Mouse (Mus musculus) cerebral cortex, adult 2 months (tissue): ENCODE data around the gene Dlgap3.

Source experiments
- WGBS: fragments of 180-500 bp; shearing (Covaris S2); methylation state at CpG from one replicate; pipeline ENCODE4 v1.1.7; 2018; 5-methylcytosine and 5-hydroxymethylcytosine counted together

The Dlgap3 gene

GRCm38 (mm10) chr4:127168914-127169345 lies at the start of gene Dlgap3:
TSS of gene Dlgap3 (plus strand) at chr4:127169204.
- 1% methylated on average over 64 of the region's 67 CpGs for WGBS

GRCm38 (mm10) chr4:127123391-127123790 lies 45.6 kb upstream of the Dlgap3 start, which contains the start of gene Tmem35b:
TSS of gene Tmem35b (plus strand) at chr4:127123691.
- 97% methylated on average over 5 of the region's 5 CpGs for WGBS

- 94% methylated on average over 1 of the region's 1 CpGs for WGBS
Measured at GRCm38 (mm10) chr4:127124331-127124730, 44.7 kb upstream of the Dlgap3 start.

- WGBS: 9% methylated on average over 35 of the region's 35 CpGs
Measured at GRCm38 (mm10) chr4:127125834-127126463, 43.1 kb upstream of the Dlgap3 start.

GRCm38 (mm10) chr4:127134687-127135086 lies 34.3 kb upstream of the Dlgap3 start:
- WGBS: 51% methylated on average over 1 of the region's 1 CpGs

- 88% methylated on average over 5 of the region's 5 CpGs for WGBS
Measured at GRCm38 (mm10) chr4:127137591-127137990, 31.4 kb upstream of the Dlgap3 start.

GRCm38 (mm10) chr4:127138486-127138885 lies 30.5 kb upstream of the Dlgap3 start:
- WGBS: 23% methylated on average over 6 of the region's 6 CpGs

GRCm38 (mm10) chr4:127150031-127150430 lies 19.0 kb upstream of the Dlgap3 start:
- 82% methylated on average over 13 of the region's 13 CpGs for WGBS

GRCm38 (mm10) chr4:127153345-127153744 lies 15.7 kb upstream of the Dlgap3 start:
- 37% methylated on average over 1 of the region's 1 CpGs for WGBS

- 61% methylated on average over 5 of the region's 5 CpGs for WGBS
Measured at GRCm38 (mm10) chr4:127155757-127156156, 13.2 kb upstream of the Dlgap3 start.

GRCm38 (mm10) chr4:127157746-127158145 lies 11.3 kb upstream of the Dlgap3 start:
- 74% methylated on average over 4 of the region's 4 CpGs for WGBS

GRCm38 (mm10) chr4:127163926-127164325 lies 5.1 kb upstream of the Dlgap3 start:
- 80% methylated on average over 8 of the region's 8 CpGs for WGBS

GRCm38 (mm10) chr4:127167096-127167495 lies 1.9 kb upstream of the Dlgap3 start:
- WGBS: 68% methylated on average over 5 of the region's 5 CpGs

- whole genome bisulfite sequencing: 12% methylated on average over 8 of the region's 8 CpGs
Measured at GRCm38 (mm10) chr4:127167731-127168130, 1.3 kb upstream of the Dlgap3 start.

- under 1% methylated on average over 39 of the region's 39 CpGs for WGBS
Measured at GRCm38 (mm10) chr4:127168211-127168913, 642 bp upstream of the Dlgap3 start.

GRCm38 (mm10) chr4:127169346-127170221 lies 580 bp downstream of the Dlgap3 start:
- 2% methylated on average over 50 of the region's 51 CpGs for WGBS

- 10% methylated on average over 5 of the region's 5 CpGs for WGBS
Measured at GRCm38 (mm10) chr4:127170866-127171265, 1.9 kb downstream of the Dlgap3 start.

- 32% methylated on average over 4 of the region's 4 CpGs for WGBS
Measured at GRCm38 (mm10) chr4:127171341-127171905, 2.4 kb downstream of the Dlgap3 start.

- 9% methylated on average over 7 of the region's 7 CpGs for WGBS
Measured at GRCm38 (mm10) chr4:127172119-127172518, 3.1 kb downstream of the Dlgap3 start.

- 29% methylated on average over 4 of the region's 4 CpGs for WGBS
Measured at GRCm38 (mm10) chr4:127172614-127173013, 3.6 kb downstream of the Dlgap3 start.

- 5% methylated on average over 8 of the region's 8 CpGs for WGBS
Measured at GRCm38 (mm10) chr4:127173461-127173860, 4.5 kb downstream of the Dlgap3 start.
